Mouse (Mus musculus) CH12.LX (cell line): ENCODE data around the gene Usb1. TPM values are rescaled to one million over a fixed set of nuclear protein-coding genes. Genes with fewer than 3 reads are reported as not detected.

Source experiments
- DNase-seq: peaks from one replicate; pipeline ENCODE4 v3.0.0-alpha.2; 2013; ENCODE audit errors: extremely low read depth
- H3K27ac ChIP-seq: 2 replicates; pipeline ENCODE4 v1.5.1; 2012; ENCODE audit warnings: low read depth, mild to moderate bottlenecking, control low read depth, moderate library complexity; ENCODE audit not compliant: insufficient read depth
- H3K27me3 ChIP-seq: replicated peaks from 2 replicates; pipeline ENCODE3; 2012; ENCODE audit warnings: inconsistent platforms
- H3K36me3 ChIP-seq, 2 experiments: replicated peaks in 1 of 2; 2 replicates each; pipeline versions ENCODE3 to v1.6.1; 2012; ENCODE audit warnings: inconsistent platforms in 1 of 2, low read length in 1 of 2, mild to moderate bottlenecking in 1 of 2, mixed read lengths in 1 of 2, moderate library complexity in 1 of 2; ENCODE audit not compliant: control insufficient read depth in 1 of 2, insufficient read depth in 1 of 2
- H3K4me1 ChIP-seq, 2 experiments: 2 replicates each; pipeline ENCODE4 v1.6.1; 2012; ENCODE audit warnings: inconsistent platforms in 1 of 2, moderate library complexity in 1 of 2; ENCODE audit not compliant: insufficient read depth in 2 of 2, control insufficient read depth in 1 of 2
- H3K4me2 ChIP-seq: 2 replicates; pipeline ENCODE4 v1.6.1; 2012; ENCODE audit warnings: low read depth, mild to moderate bottlenecking, control low read depth; ENCODE audit not compliant: poor library complexity, insufficient read depth, severe bottlenecking
- H3K4me3 ChIP-seq, 3 experiments: fragments of 150-350 bp in 1 of 3; sonication (generic) in 1 of 3; replicated peaks in 1 of 3; 2 replicates each; pipeline versions ENCODE3 to v1.5.1; 2011 to 2012; ENCODE audit warnings: low read depth in 2 of 3, low read length in 2 of 3, mild to moderate bottlenecking in 2 of 3, moderate library complexity in 2 of 3, control low read depth in 1 of 3, improper control_type of control experiment in 1 of 3, inconsistent platforms in 1 of 3, mixed read lengths in 1 of 3; ENCODE audit not compliant: poor library complexity in 1 of 3
- H3K79me2 ChIP-seq: replicated peaks from 2 replicates; pipeline ENCODE4 v1.6.1; 2012; ENCODE audit warnings: mild to moderate bottlenecking, moderate library complexity; ENCODE audit not compliant: control insufficient read depth, poor library complexity, insufficient read depth, severe bottlenecking; ENCODE audit errors: extremely low read depth
- H3K9ac ChIP-seq: 2 replicates; pipeline ENCODE4 v1.6.1; 2012; ENCODE audit warnings: low read depth, mild to moderate bottlenecking, control low read depth, moderate library complexity; ENCODE audit not compliant: insufficient read depth
- H3K9me3 ChIP-seq: replicated peaks from 2 replicates; pipeline ENCODE3; 2012; ENCODE audit warnings: low read length, inconsistent platforms, mixed read lengths
- BHLHE40 ChIP-seq: IDR thresholded peaks from 2 replicates; pipeline ENCODE4 v1.6.1; 2011; ENCODE audit warnings: mild to moderate bottlenecking, low read depth, low read length, improper control_type of control experiment
- CHD1 ChIP-seq: IDR thresholded peaks from 2 replicates; pipeline ENCODE4 v1.6.1; 2012; ENCODE audit warnings: low read depth, low read length, improper control_type of control experiment, inconsistent platforms
- CHD2 ChIP-seq: IDR thresholded peaks from 2 replicates; pipeline ENCODE4 v1.6.1; 2011; ENCODE audit warnings: low read length, improper control_type of control experiment
- EP300 ChIP-seq: IDR thresholded peaks from 2 replicates; pipeline ENCODE4 v1.6.1; 2011; ENCODE audit warnings: low read length, improper control_type of control experiment
- ETS1 ChIP-seq: conservative IDR thresholded peaks from 2 replicates; pipeline ENCODE4 v1.6.1; 2012; ENCODE audit warnings: low read depth, mild to moderate bottlenecking, inconsistent platforms, low read length, improper control_type of control experiment, moderate library complexity
- GABPA ChIP-seq: IDR thresholded peaks from 2 replicates; pipeline ENCODE4 v1.6.1; 2012; ENCODE audit warnings: low read depth, low read length, improper control_type of control experiment, inconsistent platforms; ENCODE audit not compliant: insufficient replicate concordance
- HCFC1 ChIP-seq: IDR thresholded peaks from 2 replicates; pipeline ENCODE4 v1.6.1; 2012; ENCODE audit warnings: low read depth, mild to moderate bottlenecking, inconsistent platforms, low read length, improper control_type of control experiment
- IRF4 ChIP-seq: IDR thresholded peaks from 2 replicates; pipeline ENCODE4 v1.6.1; 2014; ENCODE audit warnings: low read depth, mild to moderate bottlenecking, inconsistent platforms, low read length, improper control_type of control experiment
- JUN ChIP-seq: IDR thresholded peaks from 2 replicates; pipeline ENCODE4 v1.6.1; 2011; ENCODE audit warnings: low read depth, mild to moderate bottlenecking, low read length, improper control_type of control experiment, moderate library complexity; ENCODE audit not compliant: insufficient read depth
- MAFK ChIP-seq: IDR thresholded peaks from 2 replicates; pipeline ENCODE4 v1.6.1; 2011; ENCODE audit warnings: low read length, improper control_type of control experiment; ENCODE audit not compliant: insufficient replicate concordance
- MAX ChIP-seq: IDR thresholded peaks from 2 replicates; pipeline ENCODE4 v1.6.1; 2011; ENCODE audit warnings: low read length, improper control_type of control experiment
- MEF2A ChIP-seq: IDR thresholded peaks from 2 replicates; pipeline ENCODE4 v1.6.1; 2014; ENCODE audit warnings: low read depth, mild to moderate bottlenecking, inconsistent platforms, low read length, improper control_type of control experiment, borderline replicate concordance
- MXI1 ChIP-seq: IDR thresholded peaks from 2 replicates; pipeline ENCODE4 v1.6.1; 2011; ENCODE audit warnings: mild to moderate bottlenecking, low read depth, low read length, improper control_type of control experiment
- POLR2AphosphoS2 ChIP-seq: IDR thresholded peaks from 2 replicates; pipeline ENCODE4 v1.6.1; 2011; ENCODE audit warnings: low read depth, low read length, improper control_type of control experiment
- UBTF ChIP-seq: IDR thresholded peaks from 2 replicates; pipeline ENCODE4 v1.6.1; 2012; ENCODE audit warnings: low read depth, mild to moderate bottlenecking, inconsistent platforms, low read length, improper control_type of control experiment, moderate library complexity
- USF1 ChIP-seq: IDR thresholded peaks from 2 replicates; pipeline ENCODE4 v1.6.1; 2014; ENCODE audit warnings: low read depth, mild to moderate bottlenecking, inconsistent platforms, low read length, improper control_type of control experiment
- USF2 ChIP-seq: conservative IDR thresholded peaks from 2 replicates; pipeline ENCODE4 v1.6.1; 2011; ENCODE audit warnings: low read depth, low read length, improper control_type of control experiment
- ZC3H11A ChIP-seq: IDR thresholded peaks from 2 replicates; pipeline ENCODE4 v1.6.1; 2012; ENCODE audit warnings: low read depth, mild to moderate bottlenecking, inconsistent platforms, low read length, improper control_type of control experiment
- ZKSCAN1 ChIP-seq: IDR thresholded peaks from 2 replicates; pipeline ENCODE4 v1.6.1; 2012; ENCODE audit warnings: low read depth, inconsistent platforms, low read length, improper control_type of control experiment, borderline replicate concordance
- dilution Hi-C: fragments of 300-500 bp; cut with MboI; formaldehyde crosslinking; loops from 2 replicates; pipeline ENCODE4 v1.14.3; 2020; ENCODE audit warnings: low sequenced_read_pairs; ENCODE audit not compliant: extremely low pct_unique_long_range_greater_than_20kb, extremely low pct_ligation_motif_present
- in situ Hi-C: fragments of 300-500 bp; cut with MboI; formaldehyde crosslinking; loops from 3 replicates; pipeline ENCODE4 v1.14.3; 2019; ENCODE audit warnings: low sequenced_read_pairs, low pct_ligation_motif_present, low pct_unique_long_range_greater_than_20kb, mixed read lengths
- polyA plus RNA-seq: library from polyadenylated mRNA; unstranded; fragments of >175 nt; gene quantifications from 2 replicates; pipeline ENCODE4 v1.2.1, GENCODE M21; 2012; ENCODE audit warnings: low read depth; ENCODE audit not compliant: insufficient read length
- total RNA-seq, 2 experiments: library from RNA; depleted of rRNA; stranded (reverse); fragments of 300-350 nt in 1 of 2; fragments of >200 nt in 1 of 2; gene quantifications; 2 replicates each; pipeline ENCODE4 v1.2.3; 2012 to 2014

Gene Usb1
- total and polyA plus RNA-seq, 3 experiments, result 15.2 to 25.0 (median 16.4) TPM

DNA sequence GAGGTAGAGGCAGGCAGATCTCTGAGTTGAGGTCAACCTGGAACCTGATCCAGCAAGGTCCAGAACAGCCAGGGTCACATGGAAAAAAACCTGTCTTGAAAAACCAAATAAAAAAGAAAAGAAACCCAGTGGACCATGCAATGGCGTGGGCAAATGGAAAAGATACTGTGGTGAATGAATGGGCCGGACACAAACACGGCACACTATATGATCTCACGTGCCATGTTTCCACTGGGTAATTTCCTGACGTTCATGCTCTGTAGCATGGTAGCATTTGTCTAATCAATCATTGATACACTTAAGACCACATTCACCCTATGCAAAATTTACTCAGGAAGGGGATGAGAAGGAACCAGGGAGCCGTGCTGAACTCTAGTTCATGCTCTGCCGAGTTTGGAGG lies 59.0 kb downstream of the Usb1 start:
- TF ChIP-seq EP300 (peak; percentile 62; the same call in 1 of the 2 replicates), MAFK (no peak), ETS1 (peak; percentile 51), ZKSCAN1 (no peak), CHD2 (no peak), BHLHE40 (peak; percentile 94)
- in situ Hi-C loops, result no loop called here

DNA sequence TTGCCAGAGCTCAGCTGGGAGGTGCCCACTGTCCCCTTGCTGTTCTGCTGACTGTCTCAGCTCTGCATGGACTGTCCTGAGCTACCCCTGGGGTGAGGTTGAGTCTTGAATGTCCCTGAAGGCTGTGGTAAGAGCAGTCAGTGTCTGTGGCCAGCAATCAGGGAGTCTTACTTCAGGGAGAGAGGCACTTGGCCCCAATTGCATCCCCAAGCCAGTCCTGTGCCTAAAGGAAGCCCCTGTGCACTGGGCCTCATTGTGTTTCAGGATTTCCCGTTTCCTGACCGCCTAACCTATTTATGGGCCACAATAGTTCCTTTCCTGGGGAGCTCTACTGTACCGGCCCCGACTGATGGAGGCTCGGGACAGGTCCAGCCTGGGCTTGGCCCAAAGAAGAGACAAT lies 60.5 kb downstream of the Usb1 start:
- H3K27ac ChIP-seq, result no peak overlapping the region
- in situ Hi-C loops, result no loop called here
- H3K36me3 ChIP-seq, result no peaks in the 10 kb centered on the region
- no peak overlapping the region for H3K4me3 ChIP-seq
- TF ChIP-seq GABPA, result no peak
- no peak for TF ChIP-seq MEF2A
- no peak for TF ChIP-seq USF1
- no peak for TF ChIP-seq IRF4
- no peak for TF ChIP-seq POLR2AphosphoS2
- TF ChIP-seq, all 38 proteins: peak for 0
- H3K4me2 ChIP-seq, result no peak overlapping the region
- no peak overlapping the region for H3K9ac ChIP-seq
- H3K79me2 ChIP-seq, result no peaks in the 10 kb centered on the region
- H3K27me3 ChIP-seq, result no peaks in the 10 kb centered on the region
- no peak for DNase-seq
- no peaks in the 10 kb centered on the region for H3K9me3 ChIP-seq
- peaks cover 3 to 21% of the 10 kb centered on the region in 2 experiments; a peak in 3 of 4 replicates for H3K4me1 ChIP-seq
- dilution Hi-C loops, result no loop called here

More for the DNA sequence above, 59.0 kb downstream of the Usb1 start:
- H3K36me3 ChIP-seq, result no peaks in the 10 kb centered on the region
- H3K27me3 ChIP-seq, result no peaks in the 10 kb centered on the region
- dilution Hi-C loops, result no loop called here
- peak overlapping the region; percentile 40; the same call in 1 of the 2 replicates for H3K4me2 ChIP-seq
- no peaks in the 10 kb centered on the region for H3K79me2 ChIP-seq
- peak; percentile 39 for DNase-seq
- no peak overlapping the region for H3K27ac ChIP-seq
- H3K4me3 ChIP-seq, result no peak overlapping the region
- no peaks in the 10 kb centered on the region for H3K9me3 ChIP-seq
- H3K9ac ChIP-seq, result no peak overlapping the region
- H3K4me1 ChIP-seq, result peaks cover 3 to 32% of the 10 kb centered on the region in 2 experiments; a peak in 3 of 4 replicates

DNA sequence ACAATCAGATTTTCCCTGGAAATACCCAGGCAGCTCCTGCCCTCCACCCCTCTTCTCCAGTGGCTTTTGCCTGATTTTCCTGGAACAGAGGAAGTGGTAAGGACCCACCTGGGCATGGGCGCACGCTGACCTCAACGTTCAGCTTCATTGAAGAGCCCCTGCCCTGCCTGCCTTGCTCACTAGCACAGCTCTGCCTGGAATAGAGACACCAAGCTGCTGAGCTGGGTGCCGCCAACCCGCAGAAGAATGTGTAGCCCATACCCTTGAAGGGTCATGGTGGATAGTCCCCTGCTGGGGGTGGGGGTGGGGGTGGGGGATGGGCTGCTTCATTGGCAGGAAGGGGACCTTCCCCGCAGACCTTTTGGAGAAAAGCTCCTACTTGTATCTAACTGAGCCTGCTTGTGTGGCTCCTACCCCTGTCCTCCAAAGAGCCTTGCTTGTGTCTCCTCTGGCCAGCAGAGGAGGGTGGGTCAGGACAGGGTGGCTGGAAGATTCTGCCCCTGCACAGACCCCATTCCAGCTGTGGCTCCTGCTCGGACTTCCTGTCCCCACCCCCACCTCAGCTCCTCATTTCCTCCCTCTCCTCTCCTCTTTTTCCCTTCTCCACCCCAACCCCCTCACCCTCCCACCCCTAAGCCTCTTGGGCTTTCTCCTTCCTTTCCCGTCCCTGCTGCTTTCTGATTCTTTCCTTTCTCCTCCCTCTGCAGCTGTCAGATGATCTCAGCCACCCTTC lies 63.3 kb downstream of the Usb1 start:
- Histone ChIP-seq H3K27me3 (no peaks in the 10 kb centered on the region), H3K79me2 (no peaks in the 10 kb centered on the region), H3K9me3 (no peaks in the 10 kb centered on the region), H3K27ac (no peak overlapping the region), H3K4me3 (no peak overlapping the region), H3K9ac (no peak overlapping the region), H3K36me3 (no peaks in the 10 kb centered on the region), H3K4me2 (no peak overlapping the region)
- dilution Hi-C loops (no loop called here), in situ Hi-C loops (no loop called here)
- TF ChIP-seq ZC3H11A, result no peak
- TF ChIP-seq ETS1, result no peak
- no peak for TF ChIP-seq CHD1
- no peak for TF ChIP-seq HCFC1
- TF ChIP-seq JUN, result no peak
- no peak for TF ChIP-seq CHD2
- no peak for TF ChIP-seq USF1
- no peak for TF ChIP-seq MXI1
- no peak for TF ChIP-seq USF2
- TF ChIP-seq MAX, result no peak
- no peak for TF ChIP-seq MAFK
- no peak for TF ChIP-seq UBTF
- TF ChIP-seq, all 38 proteins: peak for 0
- DNase-seq, result no peak
- peaks cover under 1 to 13% of the 10 kb centered on the region in 2 experiments; a peak in 3 of 4 replicates for H3K4me1 ChIP-seq
